Mouse (Mus musculus) lung, postnatal 10 days (tissue): ENCODE data around the gene Nid1.
"Not testable (repeated sequence)": the region's sequence is repeated elsewhere in the genome, so short reads cannot be mapped to it uniquely, and the experiment has no call there.

ENCODE experiments used
- DNase-seq: peaks from one replicate; pipeline ENCODE4 v3.0.0; 2021

Gene Nid1

DNA sequence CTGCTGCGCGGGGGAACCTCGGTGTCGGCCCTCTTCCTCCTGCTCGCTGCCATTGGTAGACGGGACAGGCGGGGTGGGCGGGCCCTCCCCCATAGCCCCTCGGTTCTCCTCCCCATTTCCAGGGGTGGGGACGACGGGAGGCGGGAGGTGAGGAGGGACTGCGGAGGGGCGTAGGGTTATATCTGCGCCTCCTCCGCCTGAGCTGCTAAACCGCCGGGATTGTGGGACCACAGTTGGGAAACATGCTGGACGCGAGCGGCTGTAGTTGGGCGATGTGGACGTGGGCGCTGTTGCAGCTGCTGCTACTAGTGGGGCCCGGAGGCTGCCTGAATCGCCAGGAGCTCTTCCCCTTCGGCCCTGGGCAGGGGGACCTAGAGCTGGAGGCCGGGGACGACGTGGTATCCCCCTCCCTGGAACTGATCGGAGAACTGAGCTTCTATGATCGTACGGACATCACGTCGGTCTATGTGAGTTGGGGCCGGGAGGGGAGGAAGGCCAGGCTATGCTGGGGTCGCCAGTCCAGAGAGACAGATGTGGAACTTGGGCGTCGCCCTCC is at the start of gene Nid1:
Gene Nid1, plus strand, starts transcription at position 92 of the 556 bp plus-strand sequence.
- peak; percentile 48 for DNase-seq

DNA sequence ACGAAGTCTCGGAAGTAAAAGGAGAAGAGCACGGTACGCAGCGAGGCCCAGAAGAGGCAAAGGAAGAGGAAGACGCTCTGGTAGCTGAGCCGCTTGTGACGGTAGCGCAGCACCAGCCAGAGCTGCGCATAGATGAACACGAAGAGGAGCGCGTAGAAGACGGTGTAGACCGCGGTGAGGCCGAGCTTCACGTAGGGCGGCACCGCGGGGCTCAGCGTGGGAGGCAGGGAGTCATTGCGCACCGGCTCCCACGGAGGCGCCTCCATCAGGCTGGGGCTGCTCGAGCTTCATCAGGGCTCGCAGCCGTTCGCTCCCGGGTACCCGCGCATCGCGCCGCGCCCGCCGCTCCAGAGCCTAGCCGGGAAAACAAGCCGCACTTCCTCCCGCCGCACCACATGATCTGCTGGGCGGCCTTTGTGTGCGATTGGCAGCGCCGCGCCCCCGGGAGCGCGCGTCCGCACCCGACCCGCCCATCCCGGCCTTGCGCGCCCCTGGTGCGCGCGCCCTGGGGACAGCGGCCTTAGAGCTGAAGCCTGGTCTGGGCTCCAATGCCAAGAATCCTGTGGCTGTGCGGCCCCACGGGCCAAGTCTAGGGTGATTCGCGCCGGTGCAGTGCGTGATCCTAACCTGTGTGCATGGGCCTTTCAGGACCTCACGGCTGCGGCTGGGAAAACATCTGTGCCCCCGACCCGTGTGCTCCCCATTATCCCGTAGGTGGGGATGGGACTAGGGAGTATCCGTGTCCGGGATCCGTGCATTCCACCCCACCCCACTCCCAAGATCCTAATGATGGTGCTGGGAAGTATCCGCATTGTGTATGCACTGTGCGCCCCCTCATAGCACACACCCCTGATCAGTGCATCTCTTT is 43.9 kb upstream of the Nid1 start, which contains the start of gene Gpr137b:
Gene Gpr137b, minus strand, starts transcription at position 787 of the 868 bp plus-strand sequence.
- peak; percentile 54 for DNase-seq

DNA sequence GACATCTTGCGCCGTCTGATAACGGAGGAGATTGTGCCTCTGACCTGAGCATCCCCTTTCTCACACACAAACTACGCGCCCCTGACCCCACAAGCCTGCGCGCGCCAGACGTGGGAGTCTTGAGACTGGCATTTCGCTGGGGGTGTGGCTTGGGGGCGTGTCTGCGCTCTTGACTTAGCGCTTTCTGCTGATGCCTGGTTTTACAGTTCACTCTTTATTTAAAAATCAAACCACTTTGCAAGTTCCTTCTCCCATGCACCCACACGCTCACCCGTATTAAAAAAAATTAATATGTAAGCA is 43.3 kb upstream of the Nid1 start:
- peak; percentile 21 for DNase-seq

- not testable (repeated sequence) for DNase-seq
These were observed 36.5 kb upstream of the Nid1 start for GRCm38 (mm10) chr13:13400851-13401250.

- DNase-seq: not testable (repeated sequence)
These were observed 34.5 kb upstream of the Nid1 start for GRCm38 (mm10) chr13:13402818-13403217.

DNA sequence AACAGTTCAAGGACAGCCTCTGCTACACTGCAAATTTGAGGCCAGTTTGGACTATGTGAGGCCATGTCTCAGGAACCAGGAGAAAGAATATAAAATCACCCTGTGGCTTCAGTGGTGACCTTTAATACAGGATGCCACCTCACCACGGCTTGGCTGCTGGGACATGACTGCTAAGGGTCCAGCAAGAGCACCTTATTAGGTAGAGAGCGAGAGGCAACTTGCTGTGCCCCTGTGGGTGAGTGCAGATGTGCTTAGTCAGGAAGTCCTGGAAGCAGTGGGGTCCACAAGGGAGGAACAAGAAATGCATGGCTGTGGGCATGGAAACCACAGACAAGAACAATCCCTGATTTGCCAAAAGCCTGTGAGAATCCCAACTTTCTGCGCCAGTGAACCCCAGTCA is 34.0 kb upstream of the Nid1 start:
- DNase-seq: not testable (repeated sequence)

GRCm38 (mm10) chr13:13403839-13404238 is 33.5 kb upstream of the Nid1 start:
- DNase-seq: not testable (repeated sequence)

- not testable (repeated sequence) for DNase-seq
These were observed 32.7 kb upstream of the Nid1 start for GRCm38 (mm10) chr13:13404517-13405155.

DNA sequence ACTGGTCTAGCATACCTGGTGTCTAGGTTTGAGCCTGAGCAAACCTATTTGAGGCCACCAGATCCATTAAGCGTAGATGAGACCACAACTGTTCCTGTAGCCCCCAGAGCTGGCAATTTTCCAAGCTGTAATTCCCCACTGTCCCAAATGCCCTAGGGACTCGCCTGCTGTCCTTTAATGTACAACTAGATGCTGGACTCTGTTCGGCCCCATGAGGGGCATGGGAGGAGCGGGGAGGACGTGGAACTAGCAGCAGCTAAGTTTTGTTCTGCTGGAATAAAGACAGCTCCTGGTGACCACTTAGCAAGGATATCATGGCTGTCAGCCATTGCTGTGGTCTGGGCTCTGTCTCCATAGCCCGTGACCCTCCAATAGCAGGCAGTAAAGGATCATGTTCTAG is 31.8 kb upstream of the Nid1 start:
- not testable (repeated sequence) for DNase-seq

DNA sequence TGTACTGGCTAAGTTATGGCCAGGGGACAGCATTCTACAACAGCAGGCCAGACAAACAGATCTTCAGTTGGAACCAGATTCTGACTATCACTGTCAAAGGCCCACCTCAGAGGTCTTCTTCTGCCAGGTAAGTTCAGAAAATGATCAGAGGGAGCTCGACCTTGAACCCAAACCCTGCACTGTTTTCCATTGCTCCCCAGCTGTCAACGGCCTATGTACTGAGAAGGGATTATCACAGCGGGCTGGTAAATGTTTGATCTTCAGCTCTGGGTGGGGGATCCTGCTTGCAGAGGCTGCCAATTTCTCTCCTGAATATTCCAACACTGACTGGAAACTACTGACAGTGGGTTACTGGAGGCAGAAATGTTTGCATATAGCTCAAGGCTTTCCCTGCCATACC is 23.1 kb upstream of the Nid1 start:
- no peak for DNase-seq

- DNase-seq: peak; percentile 68
These were observed 22.0 kb upstream of the Nid1 start for GRCm38 (mm10) chr13:13415120-13416006.

- not testable (repeated sequence) for DNase-seq
These were observed 21.4 kb upstream of the Nid1 start for GRCm38 (mm10) chr13:13416007-13416337.

DNA sequence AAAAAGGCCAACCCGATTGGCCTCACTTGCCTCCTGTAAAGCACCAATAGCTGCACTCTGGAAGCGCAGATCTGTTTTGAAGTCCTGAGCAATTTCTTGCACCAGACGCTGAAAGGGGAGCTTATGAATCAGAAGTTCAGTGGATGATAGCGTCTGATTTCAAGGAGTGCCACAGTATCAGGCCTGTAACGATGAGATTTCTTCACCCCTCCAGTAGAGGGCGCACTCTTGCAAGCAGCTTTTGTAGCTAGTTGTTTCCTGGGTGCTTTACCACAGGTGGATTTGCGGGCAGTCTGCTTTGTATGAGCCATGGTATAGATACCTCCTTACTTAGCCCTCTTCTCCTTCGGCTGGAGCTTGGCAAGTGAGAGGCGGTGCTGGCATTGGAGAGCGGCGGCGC is 18.5 kb upstream of the Nid1 start:
- DNase-seq: not testable (repeated sequence)

- DNase-seq: not testable (repeated sequence)
These were observed 14.1 kb upstream of the Nid1 start for GRCm38 (mm10) chr13:13423301-13423700.

DNA sequence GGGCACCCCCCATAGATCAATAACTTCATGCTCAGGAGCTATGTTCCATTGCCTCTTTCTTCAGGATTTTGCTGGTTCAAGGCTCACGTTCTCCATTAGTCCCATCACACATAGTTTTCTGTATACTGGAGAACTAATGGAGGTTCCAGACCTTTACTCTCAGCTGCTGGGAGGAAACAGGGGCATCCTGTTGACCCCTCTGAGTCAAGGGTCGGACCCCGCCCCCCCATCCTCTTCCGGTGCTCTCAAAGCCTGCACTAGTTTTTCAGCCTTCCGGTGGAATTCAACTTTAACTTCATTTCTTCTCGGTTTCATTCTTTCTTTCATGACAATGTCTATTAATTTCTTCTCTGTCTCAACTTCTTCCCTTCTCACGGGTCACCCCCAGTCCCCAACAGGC is 1.2 kb upstream of the Nid1 start:
- peak; percentile 47 for DNase-seq

DNA sequence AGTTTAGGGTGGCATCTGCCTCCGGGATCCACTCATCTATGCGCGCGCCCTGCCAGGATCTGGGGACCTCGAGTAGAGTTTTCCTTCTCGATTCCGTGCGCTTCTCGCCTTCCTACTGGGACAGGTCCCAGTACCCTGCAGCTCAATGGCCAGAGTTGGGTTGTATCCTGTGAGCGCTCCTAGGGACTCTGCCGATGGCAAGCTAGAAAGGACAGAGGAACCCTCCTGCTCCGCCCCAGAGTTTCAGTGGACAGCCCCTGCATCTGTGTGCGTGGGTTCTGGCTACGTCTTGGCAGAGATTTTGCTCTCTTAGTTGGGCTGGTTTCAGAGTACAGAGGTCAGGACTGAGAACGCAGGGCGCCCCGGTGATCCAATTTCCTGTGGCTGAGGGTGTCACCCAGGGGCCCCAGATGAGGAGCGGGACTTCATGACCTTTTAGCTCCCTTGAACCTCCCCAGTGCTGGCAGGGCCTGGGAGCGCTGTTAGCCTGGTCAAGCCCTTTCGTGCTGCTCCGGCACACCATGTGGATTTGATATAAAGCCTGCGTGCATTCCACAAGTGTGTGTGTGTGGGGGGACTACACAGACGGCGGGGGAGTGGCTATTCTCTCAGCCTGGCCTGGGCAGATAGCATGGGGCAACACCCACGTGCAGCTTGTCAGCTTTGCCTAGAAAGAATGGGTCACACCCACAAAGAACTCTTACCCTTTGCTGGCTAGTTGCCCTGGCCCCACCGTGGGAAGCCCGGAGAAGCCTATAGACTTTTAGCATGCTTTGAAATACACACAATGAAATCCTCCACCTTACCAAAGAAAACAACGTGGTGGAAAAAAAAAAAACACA is 982 bp downstream of the Nid1 start:
- peak; percentile 25 for DNase-seq

GRCm38 (mm10) chr13:13445601-13446000 is 8.2 kb downstream of the Nid1 start:
- DNase-seq: not testable (repeated sequence)

DNA sequence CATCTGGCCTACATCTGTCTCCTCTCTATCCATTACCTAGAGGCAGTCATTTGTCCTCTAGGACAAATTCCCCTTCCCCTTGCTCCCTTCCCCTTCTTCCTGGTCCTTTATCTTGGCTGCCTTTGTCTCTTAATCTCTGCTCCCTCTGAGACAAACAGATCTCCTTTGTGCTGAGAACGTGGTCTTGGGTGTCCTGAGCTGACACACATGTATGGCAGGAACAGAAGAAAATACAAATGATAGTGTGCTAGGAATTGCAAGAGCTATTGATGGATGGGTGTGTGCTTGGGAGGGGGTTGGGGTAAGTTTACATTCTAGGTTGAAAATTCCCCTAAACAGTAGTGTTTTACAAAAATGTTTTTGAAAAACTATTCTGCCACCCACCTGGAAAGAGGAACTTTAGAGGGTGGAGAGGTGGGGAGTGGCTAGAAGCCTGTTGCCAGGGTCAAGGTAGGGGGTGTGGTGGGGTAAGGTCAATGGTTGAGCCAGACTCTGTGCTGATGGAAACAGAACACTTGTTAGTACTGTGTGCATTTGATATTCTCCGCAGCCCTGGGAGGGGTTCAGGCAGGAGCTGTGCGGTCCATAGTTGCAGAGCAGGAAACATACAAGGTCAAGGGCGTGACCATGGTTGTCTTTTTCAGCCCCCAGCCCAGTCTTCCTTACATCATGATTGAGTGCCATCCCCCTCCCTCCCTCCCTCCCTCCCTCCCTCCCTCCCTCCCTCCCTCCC is 9.5 kb downstream of the Nid1 start:
- not testable (repeated sequence) for DNase-seq

- DNase-seq: not testable (repeated sequence)
These were observed 12.6 kb downstream of the Nid1 start for GRCm38 (mm10) chr13:13449981-13450380.

GRCm38 (mm10) chr13:13450931-13451330 is 13.6 kb downstream of the Nid1 start:
- DNase-seq: not testable (repeated sequence)

DNA sequence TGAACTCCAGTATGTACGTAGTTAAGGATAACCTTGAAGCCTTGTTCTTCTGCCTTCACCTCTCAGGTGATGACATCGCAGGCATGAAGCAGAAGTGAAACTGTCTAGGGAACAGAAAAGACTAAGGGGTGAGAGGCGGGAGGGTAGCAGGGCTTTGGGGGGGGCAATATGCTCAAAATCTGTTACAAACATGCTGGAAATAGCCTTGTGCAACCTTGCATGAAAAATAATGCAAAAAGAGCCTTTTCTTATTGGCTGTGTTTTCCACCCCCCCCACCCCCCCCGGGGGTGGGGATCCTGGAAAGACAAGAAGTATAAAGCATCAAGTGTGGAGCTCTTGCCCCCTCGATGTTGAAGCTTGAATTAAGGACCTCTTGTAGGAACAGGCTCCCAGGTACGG is 16.0 kb downstream of the Nid1 start:
- DNase-seq: not testable (repeated sequence)
